Mouse (Mus musculus) forebrain, embryonic 16.5 days (tissue): ENCODE measurements around the gene Pou2af1. TPM values are rescaled to one million over a fixed set of nuclear protein-coding genes. Genes with fewer than 3 reads are reported as not detected.

Experiments used
- polyA plus RNA-seq: library from polyadenylated mRNA; unstranded; fragments of >200 nt; fragmentation: Nextera tagmentation; extraction: Ambion mirVana; gene quantifications from 2 replicates; pipeline ENCODE4 v1.2.1, GENCODE M21; 2015

Gene Pou2af1
- polyA plus RNA-seq, 1 experiment from 2014 or later = not detected

Other genes with a start within 250 kb of the Pou2af1 start
- gene Sik2, start 204.6 kb upstream of the Pou2af1 start, polyA plus RNA-seq = 20.1 and 23.7 TPM in 2 replicates
- not detected in 2 replicates for gene Btg4, start 152.8 kb upstream of the Pou2af1 start, polyA plus RNA-seq
- 1.3 and 3.1 TPM in 2 replicates for gene Layn, start 136.6 kb upstream of the Pou2af1 start, polyA plus RNA-seq
- 0.22 and 1.2 TPM in 2 replicates for gene 4833427G06Rik, start 111.6 kb upstream of the Pou2af1 start, polyA plus RNA-seq
- gene Gm32742, start 48.2 kb upstream of the Pou2af1 start, polyA plus RNA-seq = 0.03 and 0.05 TPM in 2 replicates
- gene Colca2, start 64.9 kb downstream of the Pou2af1 start, polyA plus RNA-seq = 0.45 and 0.61 TPM in 2 replicates
- not detected in 2 replicates for gene 1810046K07Rik, start 115.2 kb downstream of the Pou2af1 start, polyA plus RNA-seq